Mouse (Mus musculus) left cerebral cortex, adult 11 months (tissue): Measurements from ENCODE around the gene Olfr1368.

Experiments used
- DNase-seq: peaks from one replicate; pipeline ENCODE4 v3.0.0; 2022; ENCODE audit warnings: low spot score

Gene Olfr1368

DNA sequence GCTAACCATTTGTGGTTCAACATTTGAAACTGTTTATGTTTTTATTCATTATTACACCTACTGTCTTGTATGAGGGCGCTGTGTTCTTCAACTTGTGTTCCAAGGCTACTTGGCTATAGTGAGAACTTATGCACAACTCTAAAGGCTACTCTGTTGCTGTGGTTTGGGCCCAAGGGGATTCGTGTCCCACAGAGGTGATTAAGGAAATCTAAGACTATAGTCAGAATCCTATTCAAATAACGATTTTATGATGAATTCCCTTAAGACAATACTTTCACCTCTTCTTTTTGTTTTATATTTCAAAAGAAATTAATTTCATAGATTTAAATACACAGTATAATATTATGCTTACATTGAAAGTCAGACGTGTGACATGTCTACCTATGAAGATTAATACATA lies at the start of gene Olfr1368:
Gene Olfr1368 (minus strand): TSS at position 101 of the 400 bp plus-strand sequence.
- no peak for DNase-seq

DNA sequence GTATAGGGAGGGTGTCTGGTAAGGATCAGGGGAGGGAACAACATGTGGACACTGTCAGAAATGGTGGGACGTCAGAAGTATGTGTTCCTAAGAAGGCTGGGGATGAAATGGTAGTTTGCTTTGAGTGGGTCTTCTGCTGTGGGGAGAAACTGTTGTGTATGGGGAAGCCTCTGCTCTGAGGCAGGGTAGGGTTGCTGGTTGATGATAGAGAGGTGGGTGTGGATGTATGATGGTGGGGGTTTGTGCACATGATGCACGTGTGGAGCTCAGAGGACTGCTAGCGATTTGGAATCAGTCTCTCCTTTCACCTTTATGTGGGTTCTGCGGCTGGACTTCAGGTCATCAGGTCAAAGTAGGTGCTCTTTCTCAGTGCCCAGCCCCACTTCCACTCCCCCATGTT lies 39.9 kb upstream of the Olfr1368 start:
- DNase-seq, result no peak

GRCm38 (mm10) chr13:21183661-21184060 lies 38.0 kb upstream of the Olfr1368 start:
- DNase-seq, result no peak

DNA sequence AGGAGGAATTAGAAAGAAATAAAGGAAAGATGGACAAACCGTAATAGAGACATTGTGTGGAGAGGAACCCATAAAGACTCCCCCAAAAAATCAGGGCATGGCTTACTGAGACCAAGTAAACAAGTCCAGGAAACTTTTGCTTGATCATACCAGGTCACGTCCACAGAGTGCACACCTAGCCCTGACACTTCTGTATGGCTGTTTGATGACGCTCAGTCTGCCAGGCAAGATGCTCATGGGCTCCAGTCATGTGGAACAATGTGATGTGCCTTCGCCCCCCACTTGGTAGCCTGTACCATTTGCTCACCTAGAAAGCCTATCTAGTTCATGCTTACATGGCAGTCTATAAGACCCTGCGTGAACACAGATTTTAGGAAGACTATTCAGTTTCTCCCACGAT lies 37.4 kb upstream of the Olfr1368 start:
- DNase-seq, result no peak

GRCm38 (mm10) chr13:21181996-21182395 lies 36.3 kb upstream of the Olfr1368 start:
- no peak for DNase-seq

GRCm38 (mm10) chr13:21180551-21181530 lies 35.2 kb upstream of the Olfr1368 start:
- no peak for DNase-seq

DNA sequence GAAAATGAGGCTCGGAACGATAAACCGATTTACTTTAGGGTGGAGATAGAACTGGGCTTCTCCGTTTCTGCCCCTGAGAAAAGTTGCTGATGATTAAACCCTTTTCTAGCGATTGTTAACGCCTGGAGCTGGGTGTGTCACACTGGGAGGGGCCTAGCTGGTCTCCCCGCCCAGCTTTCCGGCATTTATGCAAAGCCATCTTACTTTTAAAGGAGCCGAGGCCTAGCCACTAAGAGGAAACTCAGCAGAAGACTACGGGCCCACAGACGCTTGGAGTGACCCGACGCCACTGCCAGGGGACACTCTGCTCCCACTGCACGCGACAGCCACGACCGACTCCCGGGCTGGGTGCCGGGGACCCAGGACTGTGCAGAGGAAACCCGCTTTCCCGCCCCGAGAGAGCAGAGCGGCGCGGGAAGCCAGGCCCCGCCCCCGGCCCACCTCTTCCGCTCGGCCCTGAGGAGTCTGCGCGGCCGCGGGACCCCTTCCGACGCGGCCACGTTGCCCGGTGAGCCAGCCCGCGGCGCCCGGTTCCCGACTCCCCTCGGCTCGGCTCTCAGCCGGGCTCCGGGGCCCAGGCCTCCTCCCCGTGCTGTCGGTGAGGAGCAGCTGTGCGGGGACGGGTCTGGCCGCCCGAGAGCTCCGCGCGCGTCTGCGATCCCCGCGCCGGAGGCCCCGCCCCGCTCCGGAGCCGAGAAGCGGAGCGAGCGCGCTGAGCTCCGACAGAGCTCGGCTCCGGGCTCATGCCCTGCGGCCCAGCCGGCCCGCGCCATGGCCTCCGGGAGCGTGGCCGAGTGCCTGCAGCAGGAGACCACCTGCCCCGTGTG lies 34.3 kb upstream of the Olfr1368 start:
- peak; percentile 81 for DNase-seq

DNA sequence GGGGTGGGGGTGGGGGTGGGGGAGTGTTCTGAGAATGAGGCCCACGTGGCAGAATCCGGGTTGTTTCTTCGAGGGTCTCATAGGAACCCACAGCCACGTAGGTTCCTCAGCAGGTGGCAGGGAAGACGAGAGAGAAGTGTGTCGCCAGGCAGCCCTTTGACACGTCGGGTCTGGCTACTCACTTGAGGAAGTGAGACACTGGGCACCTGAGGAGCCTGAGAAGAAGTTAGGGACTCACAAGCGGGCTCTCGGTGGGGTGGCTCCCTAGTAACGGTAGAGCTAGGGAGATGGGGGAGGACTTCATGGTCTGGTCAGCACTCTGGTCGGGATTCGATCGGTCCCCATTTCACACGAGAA lies 33.7 kb upstream of the Olfr1368 start, which contains the start of gene Trim27:
Gene Trim27 (plus strand): TSS at position 79 of the 357 bp plus-strand sequence.
- DNase-seq, result no peak

DNA sequence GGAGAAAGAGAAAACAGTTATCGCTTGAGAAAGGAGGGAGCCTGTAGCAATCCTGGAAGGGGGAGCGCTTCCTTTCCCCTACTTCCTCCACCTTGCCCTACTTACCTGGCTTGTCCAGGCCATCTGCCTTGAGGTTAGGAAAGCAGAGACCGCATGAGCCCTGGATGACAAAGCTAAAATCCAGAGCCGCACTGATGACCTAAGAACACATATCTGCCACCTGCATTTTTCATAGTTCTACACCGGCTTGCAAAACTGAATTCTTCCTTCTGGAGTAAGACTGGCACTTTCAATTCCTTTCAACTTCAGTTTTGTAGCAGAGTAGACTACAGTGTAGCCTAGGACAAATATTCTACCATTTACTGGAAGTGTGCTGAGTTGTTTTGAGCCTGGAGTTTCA lies 32.7 kb upstream of the Olfr1368 start:
- no peak for DNase-seq

DNA sequence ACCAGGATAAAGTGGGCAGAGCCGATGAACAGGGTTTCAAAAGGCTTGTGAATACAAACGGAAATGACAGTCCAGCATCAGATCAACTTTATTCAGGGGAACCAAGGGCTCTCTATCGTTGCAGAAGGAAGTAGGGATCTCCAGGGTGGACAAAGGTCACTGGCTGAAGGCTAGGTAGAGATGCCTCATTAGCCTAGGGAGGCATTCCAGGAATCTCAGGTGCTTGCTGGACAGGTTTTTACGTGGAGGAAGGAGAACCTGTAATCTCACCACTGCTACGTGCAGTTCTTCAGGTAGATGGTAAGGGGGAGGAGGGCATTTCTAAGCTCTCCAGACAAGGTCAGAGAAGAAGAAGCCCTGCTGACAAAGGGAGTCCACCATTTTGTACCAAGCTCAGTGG lies 32.0 kb upstream of the Olfr1368 start:
- no peak for DNase-seq

DNA sequence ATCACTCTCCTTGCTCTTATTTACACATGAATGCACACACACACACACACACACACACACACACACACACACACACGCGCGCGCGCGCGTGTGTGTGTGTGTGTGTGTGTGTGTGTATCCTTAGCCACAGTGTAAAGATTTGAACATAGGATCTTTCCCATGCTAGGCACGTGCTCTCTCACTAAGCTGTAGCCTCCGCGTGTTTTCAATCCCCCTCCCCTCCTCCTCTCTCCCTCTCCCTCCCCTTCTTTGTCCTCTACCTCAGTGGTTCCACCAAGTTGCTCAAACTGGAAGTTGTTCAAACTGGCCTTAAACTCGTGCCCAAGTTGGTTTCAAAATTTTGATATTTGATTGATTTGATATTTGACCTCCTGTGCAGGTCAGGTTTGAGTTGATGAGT lies 31.1 kb upstream of the Olfr1368 start:
- no peak for DNase-seq

- DNase-seq, result no peak
Observed at GRCm38 (mm10) chr13:21173072-21173471, 27.4 kb upstream of the Olfr1368 start.

GRCm38 (mm10) chr13:21172241-21173027 lies 26.8 kb upstream of the Olfr1368 start:
- DNase-seq, result no peak

GRCm38 (mm10) chr13:21171600-21172150 lies 26.0 kb upstream of the Olfr1368 start:
- no peak for DNase-seq

DNA sequence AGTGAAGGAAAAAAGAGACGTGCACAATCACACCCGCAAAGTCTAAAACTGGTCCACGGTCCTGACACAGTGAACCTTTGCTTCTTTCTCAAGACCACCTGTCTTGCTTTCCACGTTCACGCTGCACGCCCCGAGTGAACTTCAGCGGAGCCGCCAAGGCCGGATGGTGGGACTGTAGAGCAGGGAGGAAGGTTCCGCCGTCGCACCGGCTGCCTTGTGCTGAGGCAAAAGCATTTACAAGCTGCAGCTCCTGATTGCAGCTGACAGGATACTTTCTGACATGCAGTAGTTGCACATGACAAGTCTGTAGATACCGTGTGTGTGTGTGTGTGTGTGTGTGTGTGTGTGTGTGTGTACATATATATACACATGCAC lies 25.5 kb upstream of the Olfr1368 start:
- no peak for DNase-seq

DNA sequence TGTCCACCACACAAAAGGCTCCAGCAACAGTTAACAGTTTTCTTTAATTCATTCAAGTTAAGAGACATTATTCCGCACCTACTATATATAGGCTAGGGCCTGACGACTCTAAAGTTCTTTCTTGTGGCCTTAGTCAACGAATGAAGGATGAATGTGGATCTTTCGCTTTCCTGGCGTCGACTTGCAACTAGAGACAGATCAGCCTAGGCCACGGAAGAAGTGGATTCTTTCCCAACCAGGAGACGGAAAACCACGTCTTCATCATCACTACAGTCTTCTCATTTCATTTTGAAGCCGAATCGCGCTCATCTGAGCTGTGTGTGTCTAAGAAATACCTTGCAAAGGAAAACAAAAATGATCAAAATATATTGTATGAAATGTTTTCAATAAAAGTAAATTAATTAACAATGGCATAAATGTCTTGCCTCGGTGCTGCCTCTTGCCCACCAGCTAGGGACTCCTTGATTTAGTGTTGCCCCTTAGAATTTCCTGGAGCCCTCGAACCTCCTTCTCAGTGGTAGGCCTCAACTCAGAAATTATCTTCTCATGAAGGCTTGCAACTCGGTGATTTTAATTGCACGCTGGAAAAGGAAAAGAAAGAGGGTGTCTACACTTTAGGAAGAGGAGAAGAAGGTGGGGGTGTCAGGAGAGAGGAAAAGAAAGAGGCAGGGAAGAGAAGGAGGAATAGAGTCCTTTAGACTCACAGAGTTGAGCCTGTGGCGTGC lies 24.9 kb upstream of the Olfr1368 start:
- DNase-seq, result no peak

- no peak for DNase-seq
Observed at GRCm38 (mm10) chr13:21169657-21170430, 24.2 kb upstream of the Olfr1368 start.

GRCm38 (mm10) chr13:21169121-21169656 lies 23.5 kb upstream of the Olfr1368 start:
- DNase-seq, result no peak

DNA sequence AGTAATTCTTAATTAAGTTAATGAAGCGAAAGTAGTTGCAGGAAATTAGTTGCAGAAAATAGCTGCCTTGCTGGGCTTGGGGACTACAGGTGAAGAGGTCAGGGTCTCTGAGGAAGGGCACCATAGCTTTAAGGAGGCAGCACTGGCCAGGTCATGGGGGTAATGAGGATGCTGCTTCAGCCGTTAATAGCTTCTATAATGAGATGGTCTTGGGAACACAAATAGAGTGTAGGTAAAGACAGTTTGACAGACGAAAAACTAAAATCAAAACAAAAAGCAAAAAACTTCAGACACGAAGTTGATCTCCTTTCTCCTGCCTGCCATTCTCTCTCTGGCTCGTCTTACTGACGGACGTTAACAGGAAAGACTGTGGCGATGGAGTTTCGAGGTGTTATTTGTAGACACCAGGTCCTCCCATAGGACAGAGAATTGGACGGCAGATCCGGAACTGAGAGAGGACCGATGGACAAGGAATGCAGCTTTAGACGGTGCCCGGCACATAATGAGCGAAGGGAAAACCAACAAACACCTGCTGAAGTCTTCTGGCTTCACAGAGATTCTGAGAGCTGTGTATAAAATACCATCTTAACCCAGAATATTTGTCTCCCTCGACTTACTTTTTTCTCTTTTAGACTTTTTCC lies 22.8 kb upstream of the Olfr1368 start:
- no peak for DNase-seq

DNA sequence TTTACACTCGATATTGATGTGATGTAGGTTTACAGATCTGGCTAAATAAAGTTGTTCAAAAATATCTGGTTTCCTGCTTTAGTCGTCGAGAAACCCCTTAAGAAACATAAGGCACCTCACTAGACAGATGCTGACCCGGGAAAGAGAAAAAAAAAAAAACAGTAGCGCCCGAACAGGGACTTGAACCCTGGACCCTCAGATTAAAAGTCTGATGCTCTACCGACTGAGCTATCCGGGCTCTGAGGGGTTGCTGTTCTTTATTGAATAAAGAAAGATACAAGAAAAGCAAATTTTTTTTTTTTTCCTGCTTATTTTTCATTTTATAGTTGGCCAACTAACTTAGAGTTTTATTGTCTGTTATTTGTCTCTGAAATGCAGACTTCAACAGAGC lies 22.2 kb upstream of the Olfr1368 start:
- no peak for DNase-seq
